Mouse (Mus musculus) midbrain, embryonic 11.5 days (tissue): ENCODE results near the gene Tfrc. TPM values are rescaled to one million over a fixed set of nuclear protein-coding genes. Genes with fewer than 3 reads are reported as not detected.
"Not testable (repeated sequence)": the region's sequence is repeated elsewhere in the genome, so short reads cannot be mapped to it uniquely, and the experiment has no call there.

Experiments used
- ATAC-seq: fragments of 200-750 bp; cut with Nextera tagmentation; 2 replicates; pipeline ENCODE4 v1.8.0; 2017; ENCODE audit warnings: moderate TSS enrichment, moderate library complexity; ENCODE audit not compliant: low FRiP score
- DNase-seq: peaks from one replicate; pipeline ENCODE4 v3.0.0; 2015; ENCODE audit warnings: low spot score; ENCODE audit errors: missing footprints
- H3K27ac ChIP-seq: fragments of 300-500 bp; sonication (generic); 2 replicates; pipeline ENCODE4 v1.5.1; 2014; ENCODE audit warnings: low read depth, low read length
- H3K27me3 ChIP-seq: fragments of 300-500 bp; sonication (generic); 2 replicates; pipeline ENCODE4 v1.6.1; 2014; ENCODE audit warnings: mild to moderate bottlenecking, low read length, moderate library complexity, mixed read lengths; ENCODE audit not compliant: control insufficient read depth, insufficient read depth
- H3K36me3 ChIP-seq: fragments of 300-500 bp; sonication (generic); 2 replicates; pipeline ENCODE4 v1.6.1; 2014; ENCODE audit warnings: mild to moderate bottlenecking, low read length, moderate library complexity, mixed read lengths; ENCODE audit not compliant: control insufficient read depth, insufficient read depth
- H3K4me1 ChIP-seq: fragments of 300-500 bp; sonication (generic); 2 replicates; pipeline ENCODE4 v1.6.1; 2014; ENCODE audit warnings: low read length; ENCODE audit not compliant: control insufficient read depth, insufficient read depth
- H3K4me2 ChIP-seq: fragments of 300-500 bp; sonication (generic); 2 replicates; pipeline ENCODE4 v1.6.1; 2014; ENCODE audit warnings: mild to moderate bottlenecking, moderate library complexity
- H3K4me3 ChIP-seq: fragments of 300-500 bp; sonication (generic); 2 replicates; pipeline ENCODE4 v1.5.1; 2014; ENCODE audit warnings: low read depth, low read length
- H3K9ac ChIP-seq: fragments of 300-500 bp; sonication (generic); 2 replicates; pipeline ENCODE4 v1.6.1; 2014; ENCODE audit warnings: low read length
- H3K9me3 ChIP-seq: fragments of 300-500 bp; sonication (generic); 2 replicates; pipeline ENCODE4 v1.6.1; 2016; ENCODE audit warnings: low read length; ENCODE audit not compliant: control insufficient read depth
- WGBS: fragments of 180-500 bp; shearing (Covaris S2); extraction: QIAGEN DNeasy Blood & Tissue Kit; methylation state at CpG from one replicate; pipeline ENCODE4 v1.1.7; 2014; 5-methylcytosine and 5-hydroxymethylcytosine counted together
- polyA plus RNA-seq: library from polyadenylated mRNA; unstranded; fragments of >200 nt; fragmentation: Nextera tagmentation; extraction: Ambion mirVana; gene quantifications from 2 replicates; pipeline ENCODE4 v1.2.1, GENCODE M21; 2014

The Tfrc gene
- polyA plus RNA-seq, 1 experiment from 2014 or later, result 87.1 TPM

DNA sequence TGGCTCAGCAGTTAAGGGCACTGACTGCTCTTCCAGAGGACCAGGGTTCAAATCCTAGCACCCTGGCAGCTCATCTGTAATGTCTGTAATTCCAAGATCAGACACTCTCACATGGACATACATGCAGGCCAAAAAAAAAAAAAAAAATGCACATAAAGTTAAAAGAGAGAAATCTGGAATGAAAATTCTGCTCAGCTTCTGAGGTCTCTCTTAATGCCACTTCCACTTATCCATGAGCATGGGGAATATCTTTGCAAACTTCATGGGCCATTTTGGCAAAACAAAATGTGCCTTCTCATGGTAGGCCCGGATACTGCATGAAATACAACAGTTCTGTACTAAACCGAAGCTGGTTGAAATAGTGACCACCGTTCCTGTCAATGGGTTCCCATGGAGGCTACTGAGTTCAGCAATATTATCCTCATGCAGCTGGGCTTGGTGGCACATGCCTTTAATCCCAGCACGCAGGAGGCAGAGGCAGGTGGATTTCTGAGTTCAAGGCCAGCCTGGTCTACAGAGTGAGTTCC, 24.8 kb downstream of the Tfrc start:
- Histone ChIP-seq H3K4me3 (no peak overlapping the region), H3K9me3 (no peaks in the 10 kb centered on the region), H3K4me1 (no peaks in the 10 kb centered on the region), H3K9ac (no peak overlapping the region), H3K27ac (no peak overlapping the region), H3K36me3 (peaks cover 12% of the 10 kb centered on the region), H3K27me3 (no peaks in the 10 kb centered on the region), H3K4me2 (no peak overlapping the region)
- DNase-seq (no peak), ATAC-seq (no peak)
- WGBS, result 88% methylated on average over 4 of the region's 4 CpGs

DNA sequence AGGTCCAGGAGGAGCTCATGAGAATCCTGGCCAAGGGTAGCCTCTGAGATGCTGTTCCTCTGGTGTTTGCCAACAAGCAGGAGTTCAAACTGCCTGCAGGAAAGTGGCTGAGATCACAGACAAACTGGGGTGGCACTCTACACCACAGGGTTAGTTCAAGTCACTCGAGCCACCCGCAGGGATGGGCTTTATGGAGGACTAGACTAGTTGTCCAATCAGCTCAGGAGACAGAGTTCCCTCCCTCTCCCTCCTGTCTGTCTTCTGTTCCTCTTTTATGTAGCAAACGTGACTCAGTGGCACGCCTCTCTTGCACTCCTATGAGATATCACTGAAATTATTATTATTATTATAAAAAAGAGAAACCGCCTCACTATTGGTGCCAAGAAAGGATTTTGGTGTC, 25.5 kb downstream of the Tfrc start:
- Histone ChIP-seq H3K9ac (no peak overlapping the region), H3K27ac (no peak overlapping the region), H3K9me3 (no peaks in the 10 kb centered on the region), H3K4me2 (no peak overlapping the region), H3K4me1 (0 out of 2 replicates have a peak, but pooled peaks cover 3% of the 10 kb centered on the region), H3K36me3 (peaks cover 8% of the 10 kb centered on the region), H3K27me3 (no peaks in the 10 kb centered on the region), H3K4me3 (no peak overlapping the region)
- WGBS, result 84% methylated on average over 5 of the region's 5 CpGs
- ATAC-seq, result no peak
- no peak for DNase-seq

DNA sequence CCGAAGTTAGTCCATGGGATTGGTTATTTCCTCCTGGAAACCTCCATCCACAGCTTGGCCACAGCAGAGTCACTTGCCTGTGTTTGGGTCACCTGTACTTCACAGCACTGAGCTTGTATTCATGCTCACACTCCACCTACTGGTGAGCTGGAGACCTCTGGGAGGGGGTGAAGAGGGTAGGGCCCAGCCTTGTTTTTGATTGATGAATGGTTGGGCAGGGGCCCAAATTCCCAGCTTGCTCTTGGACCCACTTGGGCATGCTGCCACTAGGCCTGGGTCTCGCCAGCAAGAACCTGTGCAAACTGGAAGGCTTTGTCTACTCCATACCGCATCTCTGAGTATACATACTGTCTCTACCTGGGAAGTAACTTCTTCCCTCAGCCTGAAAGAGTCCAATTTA, 26.6 kb downstream of the Tfrc start:
- DNase-seq (no peak), ATAC-seq (no peak)
- Histone ChIP-seq H3K4me3 (no peak overlapping the region), H3K27ac (no peak overlapping the region), H3K9me3 (no peaks in the 10 kb centered on the region), H3K36me3 (peaks cover under 1% of the 10 kb centered on the region; the same call in 1 of the 2 replicates), H3K27me3 (no peaks in the 10 kb centered on the region), H3K4me2 (no peak overlapping the region), H3K4me1 (0 out of 2 replicates have a peak, but pooled peaks cover 3% of the 10 kb centered on the region), H3K9ac (no peak overlapping the region)
- WGBS, result 74% methylated on average over 3 of the region's 3 CpGs

DNA sequence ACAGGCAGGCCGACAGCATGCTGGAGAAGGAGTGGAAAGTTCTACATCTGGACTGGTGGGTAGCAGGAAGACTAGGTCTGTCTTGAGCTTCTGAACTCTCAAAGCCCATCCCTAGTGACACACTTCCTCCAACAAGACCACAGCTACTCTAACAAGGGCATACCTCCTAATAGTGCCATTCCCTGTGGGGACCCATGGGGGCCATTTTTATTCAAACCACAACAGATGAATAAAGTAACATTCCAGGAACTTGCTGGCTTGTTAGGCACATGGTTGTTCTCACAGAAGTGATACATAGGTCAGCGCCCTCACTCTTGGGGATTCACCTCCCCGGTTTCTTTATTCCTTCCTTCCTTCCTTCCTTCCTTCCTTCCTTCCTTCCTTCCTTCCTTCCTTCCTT, 27.6 kb downstream of the Tfrc start:
- H3K9ac ChIP-seq, result no peak overlapping the region
- no peak overlapping the region for H3K4me2 ChIP-seq
- WGBS, result 91% methylated on average over 3 of the region's 3 CpGs
- H3K4me3 ChIP-seq, result no peak overlapping the region
- H3K27ac ChIP-seq, result no peak overlapping the region
- no peaks in the 10 kb centered on the region for H3K27me3 ChIP-seq
- DNase-seq (no peak), ATAC-seq (no peak)
- no peaks in the 10 kb centered on the region for H3K9me3 ChIP-seq
- H3K4me1 ChIP-seq, result 0 out of 2 replicates have a peak, but pooled peaks cover 3% of the 10 kb centered on the region
- no peaks in the 10 kb centered on the region for H3K36me3 ChIP-seq

DNA sequence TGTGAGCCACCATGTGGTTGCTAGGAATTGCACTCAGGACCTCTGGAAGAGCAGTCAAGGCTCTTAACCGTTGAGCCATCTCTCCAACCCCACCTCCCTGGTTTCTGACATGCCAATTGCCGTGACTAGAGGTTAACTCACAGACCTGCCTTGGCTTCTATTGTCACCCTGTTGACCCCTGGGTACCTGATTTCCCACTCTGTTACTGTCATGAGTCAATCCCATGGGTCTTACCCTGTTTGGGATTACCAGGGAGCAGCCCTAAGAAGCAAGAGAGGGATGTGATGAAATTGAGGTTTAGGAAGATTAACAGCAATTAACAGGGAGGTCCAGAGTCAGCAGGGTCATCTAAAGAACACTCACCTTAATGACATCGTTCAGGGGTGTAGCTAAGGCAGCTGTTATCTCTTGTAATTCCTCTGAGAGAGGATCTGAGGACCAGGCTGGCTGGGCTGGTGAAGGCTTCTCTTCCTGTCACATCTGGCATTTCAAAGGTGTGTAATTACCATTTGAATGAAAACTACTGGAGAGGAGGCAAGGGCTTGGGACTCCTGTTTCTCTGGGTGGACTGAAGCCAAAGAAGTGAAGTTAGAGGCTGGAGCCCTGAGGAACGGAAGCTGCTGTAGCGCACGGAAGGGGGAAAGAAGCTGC, 28.3 kb downstream of the Tfrc start:
- no peak for DNase-seq
- H3K36me3 ChIP-seq, result no peaks in the 10 kb centered on the region
- H3K4me1 ChIP-seq, result 0 out of 2 replicates have a peak, but pooled peaks cover 3% of the 10 kb centered on the region
- no peak overlapping the region for H3K4me3 ChIP-seq
- no peaks in the 10 kb centered on the region for H3K27me3 ChIP-seq
- 43% methylated on average over 6 of the region's 6 CpGs for WGBS
- H3K4me2 ChIP-seq, result no peak overlapping the region
- no peaks in the 10 kb centered on the region for H3K9me3 ChIP-seq
- H3K9ac ChIP-seq, result no peak overlapping the region
- no peak overlapping the region for H3K27ac ChIP-seq
- ATAC-seq, result no peak

DNA sequence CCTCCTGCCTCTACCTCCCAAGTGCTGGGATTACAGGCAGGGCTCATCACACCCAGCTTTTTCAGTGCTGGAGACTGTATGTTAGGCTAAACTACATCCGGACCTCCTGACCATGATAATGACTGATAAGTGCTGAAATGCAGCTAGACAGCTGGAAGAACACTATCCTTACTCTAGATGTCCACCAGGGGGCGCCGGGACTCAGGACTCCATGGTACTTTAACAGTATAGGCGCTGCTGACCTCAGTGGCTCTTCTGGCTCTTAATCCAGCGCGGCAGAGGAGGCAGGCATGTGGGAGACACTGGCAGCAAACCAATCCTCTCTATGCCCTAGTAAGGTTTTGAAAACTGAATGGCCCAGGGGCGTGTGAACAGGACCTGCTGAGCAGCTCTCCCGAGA, 29.8 kb downstream of the Tfrc start:
- Histone ChIP-seq H3K9ac (no peak overlapping the region), H3K36me3 (no peaks in the 10 kb centered on the region), H3K4me3 (no peak overlapping the region), H3K4me1 (0 out of 2 replicates have a peak, but pooled peaks cover 3% of the 10 kb centered on the region), H3K9me3 (no peaks in the 10 kb centered on the region), H3K27ac (no peak overlapping the region), H3K27me3 (no peaks in the 10 kb centered on the region), H3K4me2 (no peak overlapping the region)
- peak; percentile 88 for DNase-seq
- ATAC-seq, result peak; percentile 70; the same call in 1 of the 2 replicates
- 9% methylated on average over 8 of the region's 8 CpGs for WGBS

DNA sequence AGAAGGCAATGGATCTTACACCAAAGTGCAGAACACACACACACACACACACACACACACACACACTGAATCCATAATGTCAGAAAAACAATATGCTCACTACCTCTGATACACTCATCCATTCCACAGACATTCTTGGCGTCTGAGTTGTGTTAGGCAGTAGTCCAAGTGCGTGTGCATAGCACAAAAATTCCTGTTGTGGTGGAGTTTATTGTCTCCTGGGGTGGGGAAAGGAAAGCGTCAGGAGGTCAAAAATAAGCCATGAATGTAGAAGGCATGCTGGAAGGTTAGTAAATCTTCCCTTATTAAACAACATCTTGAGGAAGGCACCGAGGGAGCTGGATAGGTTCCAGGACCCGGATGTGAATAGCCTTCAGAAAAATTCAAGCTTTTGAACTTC, 31.4 kb downstream of the Tfrc start:
- no peaks in the 10 kb centered on the region for H3K9me3 ChIP-seq
- no peak overlapping the region for H3K27ac ChIP-seq
- no peaks in the 10 kb centered on the region for H3K36me3 ChIP-seq
- no peak overlapping the region for H3K9ac ChIP-seq
- ATAC-seq (no peak), DNase-seq (no peak)
- H3K4me2 ChIP-seq, result no peak overlapping the region
- no peak overlapping the region for H3K4me3 ChIP-seq
- WGBS, result 81% methylated on average over 5 of the region's 5 CpGs
- no peaks in the 10 kb centered on the region for H3K27me3 ChIP-seq
- H3K4me1 ChIP-seq, result peaks cover 10% of the 10 kb centered on the region

DNA sequence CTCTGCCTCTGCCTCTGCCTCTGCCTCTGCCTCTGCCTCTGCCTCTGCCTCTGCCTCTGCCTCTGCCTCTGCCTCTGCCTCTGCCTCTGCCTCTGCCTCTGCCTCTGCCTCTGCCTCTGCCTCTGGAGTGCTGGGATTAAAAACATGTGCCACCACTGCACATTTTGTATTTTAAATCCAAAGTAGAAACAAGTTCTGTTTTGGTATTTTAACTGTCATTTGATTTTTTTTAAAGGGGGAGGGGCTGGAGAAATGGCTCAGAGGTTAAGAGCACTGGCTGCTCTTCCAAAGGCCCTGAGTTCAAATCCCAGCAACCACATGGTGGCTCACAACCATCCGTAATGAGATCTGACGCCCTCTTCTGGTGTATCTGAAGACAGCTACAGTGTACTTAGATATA, 32.0 kb downstream of the Tfrc start:
- H3K9me3 ChIP-seq, ATAC-seq, DNase-seq, H3K27me3 ChIP-seq, H3K36me3 ChIP-seq, H3K4me2 ChIP-seq, H3K27ac ChIP-seq, H3K9ac ChIP-seq, H3K4me3 ChIP-seq: not testable (repeated sequence)
- H3K4me1 ChIP-seq, result peaks cover 16% of the 10 kb centered on the region
- 50% methylated on average over 2 of the region's 2 CpGs for WGBS

DNA sequence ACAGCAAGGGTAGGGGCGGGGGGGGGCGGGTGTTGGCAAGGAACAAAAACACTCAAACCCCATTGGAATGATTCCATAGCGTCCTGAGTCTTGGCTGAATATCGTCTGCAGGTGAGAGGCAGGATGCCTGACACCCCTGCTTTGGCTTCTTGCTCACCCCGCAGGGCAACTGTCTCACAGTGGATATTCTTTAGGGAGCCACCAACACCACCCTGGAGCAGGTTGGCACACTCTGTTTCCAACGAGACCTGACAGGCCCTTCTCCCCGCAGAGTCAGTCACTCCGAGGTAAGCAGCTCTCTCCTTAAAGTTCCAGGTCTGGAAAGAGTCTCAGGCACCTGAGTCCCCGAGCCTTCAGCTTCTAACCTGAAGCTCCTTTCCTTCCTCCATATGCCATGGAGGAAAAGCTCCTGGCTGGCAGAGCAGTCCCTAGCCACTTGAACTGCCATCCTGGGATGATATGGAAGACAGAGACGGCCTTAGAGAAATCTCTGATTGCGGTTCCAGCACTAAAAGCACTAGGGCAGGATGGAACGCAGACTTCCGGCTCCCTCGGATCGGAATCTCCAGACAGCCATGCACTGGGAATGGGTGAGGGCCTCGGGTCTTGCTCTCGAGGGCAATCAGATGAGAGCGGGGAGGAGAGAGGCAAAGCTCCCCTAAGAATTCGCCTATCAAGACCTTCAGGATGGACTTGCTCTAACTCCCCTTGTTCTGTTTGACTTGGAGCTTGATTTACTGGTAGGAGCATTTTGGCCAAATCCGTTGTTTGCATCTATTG, 32.9 kb downstream of the Tfrc start:
- H3K36me3 ChIP-seq, result no peaks in the 10 kb centered on the region
- no peak overlapping the region for H3K27ac ChIP-seq
- no peak overlapping the region for H3K4me2 ChIP-seq
- DNase-seq (no peak), ATAC-seq (no peak)
- peaks cover 21% of the 10 kb centered on the region for H3K4me1 ChIP-seq
- no peak overlapping the region for H3K4me3 ChIP-seq
- no peaks in the 10 kb centered on the region for H3K9me3 ChIP-seq
- H3K9ac ChIP-seq, result no peak overlapping the region
- no peaks in the 10 kb centered on the region for H3K27me3 ChIP-seq
- WGBS, result 66% methylated on average over 20 of the region's 20 CpGs
